In genomic region chr6:37442781-37443180, GRCm38 (mm10) we compare ENCODE assay signal across 8 mouse cellular contexts. TPM values are rescaled to one million over a fixed set of nuclear protein-coding genes. Genes with fewer than 3 reads are reported as not detected.
A peak's percentile ranks its signal among the peaks of the same experiment; 100 is the strongest.
DNase-seq lines count a peak whose midpoint lies in the region; ATAC-seq lines count a peak whose summit lies in the region.

No protein-coding gene starts in this region.

- H3K4me3 ChIP-seq in heart, embryonic 12.5 days: peak overlapping the region; percentile 95
- H3K4me3 ChIP-seq in brown adipose tissue, adult 24 weeks (ENCODE audit: insufficient read depth, low read depth, low read length): peak overlapping the region; percentile 51; the same call in 1 of the 2 replicates
- H3K4me3 ChIP-seq in hindbrain, embryonic 10.5 days: peak overlapping the region; percentile 88
- peak overlapping the region; percentile 65 for H3K4me3 ChIP-seq in midbrain, embryonic 10.5 days

- H3K36me3 ChIP-seq in heart, embryonic 12.5 days: peaks cover 2% of the 10 kb centered on the region; the same call in 1 of the 2 replicates
- H3K36me3 ChIP-seq in hindbrain, embryonic 10.5 days: no peaks in the 10 kb centered on the region
- no peaks in the 10 kb centered on the region for H3K36me3 ChIP-seq in midbrain, embryonic 10.5 days

- 49% methylated on average over 4 of the region's 4 CpGs for WGBS in heart, embryonic 12.5 days
- WGBS in hindbrain, embryonic 10.5 days: 47% methylated on average over 4 of the region's 4 CpGs
- 53% methylated on average over 4 of the region's 4 CpGs for WGBS in midbrain, embryonic 10.5 days

- ATAC-seq in heart, embryonic 12.5 days (ENCODE audit: insufficient number of reproducible peaks, low FRiP score): no peak

- H3K9me3 ChIP-seq in heart, embryonic 12.5 days (replicated peaks): no peaks in the 10 kb centered on the region
- H3K9me3 ChIP-seq in hindbrain, embryonic 10.5 days: no peaks in the 10 kb centered on the region
- H3K9me3 ChIP-seq in midbrain, embryonic 10.5 days (replicated peaks): 0 out of 2 replicates have a peak, but pooled peaks cover 3% of the 10 kb centered on the region

- H3K9ac ChIP-seq in heart, embryonic 12.5 days: 0 out of 2 replicates have a peak overlapping the region, but pooled peaks have one; percentile 13

- 0 out of 2 replicates have a peak overlapping the region, but pooled peaks have one; percentile 36 for H3K27ac ChIP-seq in heart, embryonic 12.5 days (ENCODE audit: poor library complexity, severe bottlenecking)
- H3K27ac ChIP-seq in brown adipose tissue, adult 24 weeks (replicated peaks; ENCODE audit: low read depth, low read length): no peak overlapping the region
- peak overlapping the region; percentile 84 for H3K27ac ChIP-seq in hindbrain, embryonic 10.5 days
- peak overlapping the region; percentile 82 for H3K27ac ChIP-seq in midbrain, embryonic 10.5 days (replicated peaks)

- no peak for DNase-seq in heart, adult 8-10 months (ENCODE audit: low spot score)
- no peak for DNase-seq in hindbrain, embryonic 10.5 days (ENCODE audit: low spot score)
- no peak for DNase-seq in midbrain, embryonic 10.5 days (ENCODE audit: low spot score)
- DNase-seq in right cerebral cortex, postnatal 25 days: no peak
- DNase-seq in MN1 (ENCODE audit: low spot score): no peak
- DNase-seq in right cerebral cortex, adult 18-20 months: no peak

- H3K27me3 ChIP-seq in heart, embryonic 12.5 days (replicated peaks): no peaks in the 10 kb centered on the region
- no peaks in the 10 kb centered on the region for H3K27me3 ChIP-seq in hindbrain, embryonic 10.5 days (ENCODE audit: insufficient read depth, poor library complexity, severe bottlenecking)
- no peaks in the 10 kb centered on the region for H3K27me3 ChIP-seq in midbrain, embryonic 10.5 days (ENCODE audit: low read depth, poor library complexity, severe bottlenecking)

- H3K4me1 ChIP-seq in heart, embryonic 12.5 days (replicated peaks): peaks cover 27% of the 10 kb centered on the region
- H3K4me1 ChIP-seq in brown adipose tissue, adult 24 weeks (ENCODE audit: control insufficient read depth, insufficient read depth, insufficient read length, low read length): no peaks in the 10 kb centered on the region
- H3K4me1 ChIP-seq in hindbrain, embryonic 10.5 days (replicated peaks): peaks cover 31% of the 10 kb centered on the region
- H3K4me1 ChIP-seq in midbrain, embryonic 10.5 days: peaks cover 25% of the 10 kb centered on the region

- H3K4me2 ChIP-seq in heart, embryonic 12.5 days: peak overlapping the region; percentile 52

RNA-seq across cellular contexts. Expression of gene Creb3l2, which starts 0.8 kb away (rescaled TPM):
- 49.4 and 52.2 TPM in 2 replicates for polyA plus RNA-seq in heart, embryonic 12.5 days (2016; fragmentation: Nextera tagmentation; extraction: Ambion mirVana)
- 10 to 100 TPM; 21.8 to 23.8 (median 23.2) TPM for total RNA-seq in heart, adult 8-10 months (2022)
- 6.5 and 6.6 TPM in 2 replicates for polyA plus RNA-seq in brown adipose tissue, adult 24 weeks (2012; ENCODE audit: insufficient read depth, insufficient read length, missing spikeins)
- 7.6 and 9.4 TPM in 2 replicates for polyA plus RNA-seq in hindbrain, embryonic 10.5 days (2016; fragmentation: Nextera tagmentation; extraction: Ambion mirVana)
- 5.2 and 6.1 TPM in 2 replicates for polyA plus RNA-seq in midbrain, embryonic 10.5 days (2016; fragmentation: Nextera tagmentation; extraction: Ambion mirVana)
